Mouse (Mus musculus) cerebellum, adult 2 months (tissue): ENCODE data around the gene Fxyd1.

ENCODE experiments used
- CTCF ChIP-seq: fragments of 200-500 bp; IDR thresholded peaks from 2 replicates; pipeline ENCODE4 v1.5.1; 2011; ENCODE audit warnings: low read depth, mild to moderate bottlenecking, control low read depth, low read length, moderate library complexity, borderline replicate concordance; ENCODE audit not compliant: insufficient read depth
- POLR2A ChIP-seq: fragments of 200-500 bp; IDR thresholded peaks from 2 replicates; pipeline ENCODE4 v1.6.1; 2011; ENCODE audit warnings: low read length, control low read depth, borderline replicate concordance; ENCODE audit not compliant: insufficient read depth

GRCm38 (mm10) chr7:31080611-31081010 is 23.6 kb upstream of the Fxyd1 start:
- TF ChIP-seq CTCF (no peak), POLR2A (no peak)
